Mouse (Mus musculus): Measurements from ENCODE around the gene Sarm1. TPM values are rescaled to one million over a fixed set of nuclear protein-coding genes. Genes with fewer than 3 reads are reported as not detected.
A peak's percentile ranks its signal among the peaks of the same experiment; 100 is the strongest.

The Sarm1 gene
- polyA plus RNA-seq, 1 experiment from 2014 or later = 0.12 TPM

DNA sequence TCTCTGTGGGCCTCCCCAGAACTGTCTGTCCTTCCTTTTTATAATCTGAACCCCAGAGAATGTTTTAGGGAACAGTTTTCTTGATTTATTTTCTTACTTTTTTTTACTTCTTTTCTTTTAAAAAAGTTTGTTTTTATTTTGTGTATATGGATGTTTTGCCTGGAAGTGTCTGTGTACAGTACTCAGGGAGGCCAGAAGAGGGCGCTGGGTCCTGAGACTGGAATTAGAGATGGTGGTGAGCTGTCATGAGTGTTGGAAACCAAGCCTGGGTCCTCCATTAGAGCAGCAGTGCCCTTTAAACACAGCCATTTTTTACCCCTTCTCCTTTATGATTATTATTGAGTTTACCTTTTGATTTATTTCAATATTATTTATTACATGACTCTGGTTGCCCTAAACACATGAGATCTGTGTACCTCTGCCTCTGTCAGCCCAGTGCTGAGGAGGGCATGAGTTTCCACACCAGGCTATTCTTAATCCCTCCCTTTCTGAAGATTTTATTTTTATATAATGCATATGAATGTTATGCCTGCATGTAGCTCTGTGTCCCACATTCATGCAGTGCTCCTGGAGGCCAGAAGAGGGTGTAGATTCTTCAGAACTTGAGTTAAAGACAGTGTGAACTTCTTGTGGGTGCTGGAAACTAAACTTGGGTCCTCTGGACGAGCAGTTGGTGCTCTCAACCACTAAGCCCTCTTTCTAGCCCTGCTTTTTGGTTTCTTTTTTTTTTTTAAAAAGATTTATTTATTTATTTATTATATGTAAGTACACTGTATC, 18.2 kb upstream of the Sarm1 start:
- Histone ChIP-seq H3K36me3 (ENCODE audit: control insufficient read depth, insufficient read depth) (peaks cover 39% of the 10 kb centered on the region), H3K4me2 (ENCODE audit: low read depth, low read length) (no peak overlapping the region), H3K27me3 (ENCODE audit: control insufficient read depth, insufficient read depth, low read length) (no peaks in the 10 kb centered on the region), H3K27ac (ENCODE audit: low read length) (no peak overlapping the region), H3K9ac (ENCODE audit: low read length) (no peak overlapping the region), H3K4me3 (ENCODE audit: low read length) (no peak overlapping the region), H3K9me3 (replicated peaks; ENCODE audit: control insufficient read depth, low read length) (no peaks in the 10 kb centered on the region), H3K4me1 (ENCODE audit: control insufficient read depth, insufficient read depth, low read length) (peaks cover 12% of the 10 kb centered on the region)
- no peak for ATAC-seq (replicated peaks; ENCODE audit: extremely low read depth, insufficient read depth, low FRiP score)
- 61% methylated on average over 2 of the region's 2 CpGs for WGBS

DNA sequence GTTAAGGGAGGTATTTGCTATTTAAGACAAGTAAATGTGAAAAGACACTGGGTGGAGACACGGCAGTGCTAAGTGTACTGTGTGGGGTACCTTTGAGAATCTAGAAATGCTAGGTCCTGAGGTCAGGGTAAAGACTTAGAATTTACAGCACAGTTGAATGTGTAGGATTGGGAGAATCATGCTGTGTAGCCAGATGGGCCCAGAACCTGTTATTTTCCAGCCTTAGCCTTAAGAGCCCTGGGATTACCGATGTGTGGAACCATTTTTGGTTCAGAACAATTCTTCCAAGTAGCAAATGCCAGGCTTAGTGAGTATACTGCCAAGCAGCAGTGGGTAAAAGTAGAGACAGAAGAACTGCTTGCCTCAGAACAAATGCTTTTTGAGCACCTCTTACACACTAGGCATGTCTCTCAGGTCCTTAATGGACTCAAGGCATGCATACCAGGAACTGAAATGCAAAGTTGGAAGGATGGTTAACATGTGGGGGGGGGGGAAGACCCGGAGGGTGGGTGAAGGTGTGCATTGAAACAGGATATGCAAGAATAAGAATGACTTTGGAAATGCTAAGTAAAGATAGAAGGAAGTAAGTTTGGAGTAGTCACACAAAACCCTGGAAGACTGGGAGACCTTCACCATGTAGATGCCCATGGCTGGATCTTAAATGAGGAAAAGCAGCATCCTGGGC, 15.7 kb upstream of the Sarm1 start:
- 68% methylated on average over 3 of the region's 3 CpGs for WGBS
- H3K9me3 ChIP-seq (replicated peaks; ENCODE audit: control insufficient read depth, low read length) = no peaks in the 10 kb centered on the region

DNA sequence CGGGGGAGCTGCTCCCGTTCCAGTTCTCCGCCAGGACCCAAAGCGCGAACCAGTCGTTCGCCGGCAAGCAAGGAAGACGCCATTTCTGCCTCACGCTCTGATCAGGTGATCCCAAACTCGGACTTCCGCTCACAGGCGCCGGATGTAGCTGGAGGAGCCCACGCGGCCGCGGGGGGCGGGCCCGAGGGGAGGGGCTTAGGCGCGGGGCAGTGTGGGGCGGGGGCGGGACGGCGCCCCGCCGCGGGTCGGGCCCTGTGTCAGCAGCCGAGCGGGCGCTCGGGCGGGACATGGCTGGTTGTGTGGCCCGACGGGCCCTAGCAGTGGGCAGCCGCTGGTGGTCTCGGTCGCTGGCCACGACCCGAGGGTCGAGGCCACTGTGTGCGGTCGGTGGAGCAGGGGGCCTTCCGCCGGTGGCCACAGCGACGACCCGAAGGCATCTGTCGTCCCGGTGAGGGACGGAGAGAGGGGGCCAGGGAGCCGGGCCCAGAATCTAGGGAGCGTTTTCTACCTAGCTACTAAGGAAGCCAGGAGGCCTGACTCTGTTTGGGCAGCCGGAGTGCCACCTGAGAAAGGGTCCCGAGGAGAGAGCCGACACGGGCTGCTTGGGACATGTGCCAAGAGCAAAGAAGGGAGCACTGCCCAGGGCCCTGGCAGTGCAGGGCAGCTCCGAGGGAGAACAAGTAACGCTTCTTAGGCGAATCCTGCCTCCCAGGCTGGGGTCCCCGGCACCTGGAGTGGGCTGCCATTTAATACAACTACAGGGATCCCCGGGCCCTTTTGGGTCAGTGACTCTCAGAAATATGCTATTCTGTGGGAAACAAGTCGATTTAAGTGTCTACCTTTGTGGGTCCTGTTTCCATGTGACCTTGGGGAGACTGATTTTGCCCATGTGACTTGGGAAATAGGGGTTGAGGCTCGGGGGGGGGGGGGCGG, 14.7 kb upstream of the Sarm1 start, which contains the start of the genes Tmem199 and Poldip2:
Gene Tmem199, minus strand, starts transcription at position 148 of the 933 bp plus-strand sequence.
Gene Poldip2, plus strand, starts transcription at position 169 of the 933 bp plus-strand sequence.
- WGBS = under 1% methylated on average over 67 of the region's 67 CpGs
- Histone ChIP-seq H3K9me3 (replicated peaks; ENCODE audit: control insufficient read depth, low read length) (no peaks in the 10 kb centered on the region), H3K36me3 (ENCODE audit: control insufficient read depth, insufficient read depth) (peaks cover 27% of the 10 kb centered on the region), H3K4me2 (ENCODE audit: low read depth, low read length) (peak within 1 kb of the TSS; percentile 89), H3K27ac (ENCODE audit: low read length) (peak within 1 kb of the TSS; percentile 88), H3K4me3 (ENCODE audit: low read length) (peak within 1 kb of the TSS; percentile 81), H3K9ac (ENCODE audit: low read length) (peak within 1 kb of the TSS; percentile 98), H3K27me3 (ENCODE audit: control insufficient read depth, insufficient read depth, low read length) (no peaks in the 10 kb centered on the region), H3K4me1 (ENCODE audit: control insufficient read depth, insufficient read depth, low read length) (peaks cover 12% of the 10 kb centered on the region)
- ATAC-seq (replicated peaks; ENCODE audit: extremely low read depth, insufficient read depth, low FRiP score) = peak; percentile 96

More for the DNA sequence above, 15.7 kb upstream of the Sarm1 start:
- H3K27ac ChIP-seq (ENCODE audit: low read length) = no peak overlapping the region
- H3K4me3 ChIP-seq (ENCODE audit: low read length) = peak overlapping the region; percentile 81
- no peaks in the 10 kb centered on the region for H3K27me3 ChIP-seq (ENCODE audit: control insufficient read depth, insufficient read depth, low read length)
- H3K9ac ChIP-seq (ENCODE audit: low read length) = peak overlapping the region; percentile 98
- no peak for ATAC-seq (replicated peaks; ENCODE audit: extremely low read depth, insufficient read depth, low FRiP score)
- H3K4me1 ChIP-seq (ENCODE audit: control insufficient read depth, insufficient read depth, low read length) = peaks cover 12% of the 10 kb centered on the region
- peaks cover 30% of the 10 kb centered on the region for H3K36me3 ChIP-seq (ENCODE audit: control insufficient read depth, insufficient read depth)
- peak overlapping the region; percentile 89 for H3K4me2 ChIP-seq (ENCODE audit: low read depth, low read length)

DNA sequence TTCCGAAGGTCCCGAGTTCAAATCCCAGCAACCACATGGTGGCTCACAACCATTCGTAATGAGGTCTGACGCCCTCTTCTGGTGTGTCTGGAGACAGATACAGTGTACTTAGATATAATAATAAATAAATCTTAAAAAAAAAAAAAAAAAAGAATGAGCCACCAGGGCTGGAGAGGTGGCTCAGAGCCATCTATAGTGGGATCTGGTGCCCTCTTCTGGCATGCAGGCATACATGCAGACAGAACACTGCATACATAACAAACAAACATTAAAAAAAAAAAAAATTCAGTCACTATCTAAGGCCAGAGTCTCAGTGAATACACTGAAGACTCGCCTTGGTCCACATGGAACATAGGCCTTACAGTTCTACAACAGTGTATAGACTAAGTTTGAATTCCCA, 11.6 kb upstream of the Sarm1 start:
- Histone ChIP-seq H3K27ac (ENCODE audit: low read length) (no peak overlapping the region), H3K4me1 (ENCODE audit: control insufficient read depth, insufficient read depth, low read length) (peaks cover 12% of the 10 kb centered on the region), H3K9me3 (replicated peaks; ENCODE audit: control insufficient read depth, low read length) (no peaks in the 10 kb centered on the region), H3K36me3 (ENCODE audit: control insufficient read depth, insufficient read depth) (peaks cover 15% of the 10 kb centered on the region), H3K27me3 (ENCODE audit: control insufficient read depth, insufficient read depth, low read length) (no peaks in the 10 kb centered on the region), H3K4me2 (ENCODE audit: low read depth, low read length) (no peak overlapping the region), H3K9ac (ENCODE audit: low read length) (no peak overlapping the region), H3K4me3 (ENCODE audit: low read length) (no peak overlapping the region)
- ATAC-seq (replicated peaks; ENCODE audit: extremely low read depth, insufficient read depth, low FRiP score) = no peak
- WGBS = 79% methylated on average over 5 of the region's 5 CpGs

DNA sequence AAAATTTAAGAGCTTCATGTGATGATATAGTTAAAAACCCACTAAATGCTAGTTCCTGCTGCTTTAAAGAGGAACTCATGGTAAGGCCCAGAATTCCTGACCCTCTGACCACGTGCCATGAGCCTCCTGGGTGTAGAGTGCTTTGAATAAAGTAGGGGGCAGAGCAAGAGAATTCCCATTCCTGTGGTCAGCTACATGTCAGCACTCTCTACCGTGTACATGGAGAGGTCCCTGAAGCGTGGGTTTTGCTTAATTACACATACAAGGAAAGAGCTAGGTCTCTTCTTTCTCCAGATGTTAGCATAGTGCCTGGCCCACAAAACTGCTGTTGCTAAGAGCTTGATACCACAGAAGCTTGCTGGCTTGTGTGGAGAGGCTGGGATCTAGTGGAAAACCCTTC, 7.9 kb upstream of the Sarm1 start:
- H3K9me3 ChIP-seq (replicated peaks; ENCODE audit: control insufficient read depth, low read length) = no peaks in the 10 kb centered on the region
- no peak for ATAC-seq (replicated peaks; ENCODE audit: extremely low read depth, insufficient read depth, low FRiP score)
- no peak overlapping the region for H3K27ac ChIP-seq (ENCODE audit: low read length)
- H3K4me1 ChIP-seq (ENCODE audit: control insufficient read depth, insufficient read depth, low read length) = no peaks in the 10 kb centered on the region
- H3K9ac ChIP-seq (ENCODE audit: low read length) = no peak overlapping the region
- peaks cover 15% of the 10 kb centered on the region for H3K36me3 ChIP-seq (ENCODE audit: control insufficient read depth, insufficient read depth)
- H3K4me2 ChIP-seq (ENCODE audit: low read depth, low read length) = no peak overlapping the region
- 73% methylated on average over 3 of the region's 3 CpGs for WGBS
- H3K27me3 ChIP-seq (ENCODE audit: control insufficient read depth, insufficient read depth, low read length) = peaks cover 10% of the 10 kb centered on the region
- no peak overlapping the region for H3K4me3 ChIP-seq (ENCODE audit: low read length)

DNA sequence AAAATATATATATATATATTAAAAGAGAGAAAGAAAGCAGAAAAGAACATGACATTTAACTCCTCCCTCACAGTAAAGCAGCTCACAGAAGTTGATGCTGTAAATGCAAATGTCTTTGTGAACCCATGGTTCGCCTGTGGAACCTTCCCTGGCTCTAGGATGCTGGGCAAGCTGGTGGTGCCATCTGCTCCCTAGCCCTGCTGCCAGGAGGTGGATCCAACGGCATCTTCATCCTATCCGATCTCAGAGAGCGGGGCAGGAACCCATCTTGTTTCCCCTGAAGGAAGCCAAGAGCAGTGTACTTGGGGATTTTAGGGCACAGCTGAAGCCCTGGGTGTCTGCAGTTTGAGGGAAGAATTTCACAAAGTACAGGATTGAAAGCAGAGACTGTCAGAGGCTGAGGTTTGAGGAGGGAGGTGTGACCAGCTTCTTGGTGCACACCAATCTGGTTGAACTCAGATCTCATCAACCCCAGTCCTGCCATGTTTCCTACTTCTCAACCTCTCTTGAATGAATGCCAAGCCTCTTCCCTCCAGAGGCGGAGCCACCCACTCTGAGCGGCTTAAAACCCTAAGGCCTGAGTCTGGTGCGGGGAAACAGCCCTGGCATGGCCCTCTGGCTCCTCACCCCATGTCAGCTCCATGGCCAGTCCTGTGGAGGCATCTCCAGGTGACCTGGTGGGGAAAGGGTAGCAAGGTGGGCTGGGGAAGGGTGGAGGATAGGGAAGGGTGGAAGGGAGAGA, 5.5 kb upstream of the Sarm1 start, which contains the start of gene Sebox:
Gene Sebox, plus strand, starts transcription at position 539 of the 742 bp plus-strand sequence.
- no peak within 1 kb of the TSS for H3K27ac ChIP-seq (ENCODE audit: low read length)
- no peaks in the 10 kb centered on the region for H3K4me1 ChIP-seq (ENCODE audit: control insufficient read depth, insufficient read depth, low read length)
- peaks cover 30% of the 10 kb centered on the region for H3K27me3 ChIP-seq (ENCODE audit: control insufficient read depth, insufficient read depth, low read length)
- no peak within 1 kb of the TSS for H3K4me2 ChIP-seq (ENCODE audit: low read depth, low read length)
- WGBS = 73% methylated on average over 7 of the region's 7 CpGs
- no peaks in the 10 kb centered on the region for H3K9me3 ChIP-seq (replicated peaks; ENCODE audit: control insufficient read depth, low read length)
- H3K9ac ChIP-seq (ENCODE audit: low read length) = no peak within 1 kb of the TSS
- ATAC-seq (replicated peaks; ENCODE audit: extremely low read depth, insufficient read depth, low FRiP score) = no peak
- no peak within 1 kb of the TSS for H3K4me3 ChIP-seq (ENCODE audit: low read length)
- peaks cover 11% of the 10 kb centered on the region; the same call in 1 of the 2 replicates for H3K36me3 ChIP-seq (ENCODE audit: control insufficient read depth, insufficient read depth)

DNA sequence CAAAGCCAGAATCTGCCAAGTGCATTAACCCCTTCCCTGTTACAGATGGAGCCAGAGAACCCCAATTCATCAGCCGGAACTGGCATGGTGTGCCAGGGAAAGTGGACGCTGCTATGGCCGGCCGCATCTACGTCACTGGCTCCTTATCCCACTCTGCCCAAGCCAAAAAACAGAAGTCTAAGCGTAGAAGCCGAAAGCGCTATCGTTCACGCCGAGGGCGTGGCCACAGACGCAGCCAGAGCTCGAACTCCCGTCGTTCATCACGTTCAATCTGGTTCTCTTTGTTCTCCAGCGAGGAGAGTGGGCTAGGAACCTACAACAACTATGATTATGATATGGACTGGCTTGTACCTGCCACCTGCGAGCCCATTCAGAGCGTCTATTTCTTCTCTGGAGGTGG, 4.0 kb upstream of the Sarm1 start:
- ATAC-seq (replicated peaks; ENCODE audit: extremely low read depth, insufficient read depth, low FRiP score) = no peak
- 0 out of 2 replicates have a peak, but pooled peaks cover 4% of the 10 kb centered on the region for H3K36me3 ChIP-seq (ENCODE audit: control insufficient read depth, insufficient read depth)
- H3K9ac ChIP-seq (ENCODE audit: low read length) = no peak overlapping the region
- H3K9me3 ChIP-seq (replicated peaks; ENCODE audit: control insufficient read depth, low read length) = no peaks in the 10 kb centered on the region
- peaks cover 10% of the 10 kb centered on the region for H3K4me1 ChIP-seq (ENCODE audit: control insufficient read depth, insufficient read depth, low read length)
- H3K27ac ChIP-seq (ENCODE audit: low read length) = no peak overlapping the region
- no peak overlapping the region for H3K4me3 ChIP-seq (ENCODE audit: low read length)
- H3K27me3 ChIP-seq (ENCODE audit: control insufficient read depth, insufficient read depth, low read length) = peaks cover 44% of the 10 kb centered on the region
- H3K4me2 ChIP-seq (ENCODE audit: low read depth, low read length) = no peak overlapping the region
- 73% methylated on average over 20 of the region's 20 CpGs for WGBS

DNA sequence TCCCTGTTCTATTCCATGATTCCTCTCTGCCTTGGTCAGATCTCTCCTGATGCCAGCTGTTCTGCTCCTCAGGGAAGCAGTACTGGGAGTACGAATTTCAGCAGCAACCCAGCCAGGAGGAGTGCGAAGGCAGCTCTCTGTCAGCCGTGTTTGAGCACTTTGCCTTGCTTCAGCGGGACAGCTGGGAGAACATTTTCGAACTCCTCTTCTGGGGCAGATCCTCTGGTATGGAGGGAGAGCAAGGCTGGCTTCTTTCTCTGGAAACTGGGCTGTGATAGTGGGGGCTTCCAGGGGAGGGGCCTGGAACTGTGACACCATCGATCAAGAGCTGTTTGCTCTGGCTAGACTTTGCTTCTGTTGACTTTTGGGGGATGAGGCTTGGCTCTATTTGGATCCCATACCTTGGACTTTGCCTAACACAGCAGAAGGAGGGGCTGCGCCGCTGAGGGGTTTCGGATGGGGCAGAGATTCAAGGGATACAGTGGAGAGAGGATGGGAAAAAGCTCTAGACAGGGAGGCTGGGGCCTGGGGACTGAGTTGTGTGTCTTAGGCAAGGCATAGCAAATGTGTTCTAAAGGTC, 3.2 kb upstream of the Sarm1 start:
- 68% methylated on average over 9 of the region's 9 CpGs for WGBS
- Histone ChIP-seq H3K4me1 (ENCODE audit: control insufficient read depth, insufficient read depth, low read length) (peaks cover 10% of the 10 kb centered on the region), H3K9ac (ENCODE audit: low read length) (no peak overlapping the region), H3K9me3 (replicated peaks; ENCODE audit: control insufficient read depth, low read length) (no peaks in the 10 kb centered on the region), H3K36me3 (ENCODE audit: control insufficient read depth, insufficient read depth) (no peaks in the 10 kb centered on the region), H3K27ac (ENCODE audit: low read length) (no peak overlapping the region), H3K27me3 (ENCODE audit: control insufficient read depth, insufficient read depth, low read length) (peaks cover 51% of the 10 kb centered on the region), H3K4me2 (ENCODE audit: low read depth, low read length) (no peak overlapping the region), H3K4me3 (ENCODE audit: low read length) (no peak overlapping the region)
- ATAC-seq (replicated peaks; ENCODE audit: extremely low read depth, insufficient read depth, low FRiP score) = no peak

Data from heart, embryonic 16.5 days (tissue).